Mouse (Mus musculus) frontal cortex, adult 2 months (tissue): ENCODE measurements around the gene Pax8. TPM values are rescaled to one million over a fixed set of nuclear protein-coding genes. Genes with fewer than 3 reads are reported as not detected.

ENCODE experiments used
- DNase-seq, 2 experiments: peaks; one replicate each; pipeline ENCODE4 v3.0.0; 2022; ENCODE audit warnings: low spot score in 1 of 2; ENCODE audit errors: extremely low spot score in 1 of 2
- polyA plus RNA-seq: library from polyadenylated mRNA; depleted of rRNA; stranded (reverse); fragments of >200 nt; gene quantifications from 2 replicates; pipeline ENCODE4 v1.2.3, GENCODE M21; 2012; rRNA removed

Gene Pax8
- not detected in 2 replicates for polyA plus RNA-seq

DNA sequence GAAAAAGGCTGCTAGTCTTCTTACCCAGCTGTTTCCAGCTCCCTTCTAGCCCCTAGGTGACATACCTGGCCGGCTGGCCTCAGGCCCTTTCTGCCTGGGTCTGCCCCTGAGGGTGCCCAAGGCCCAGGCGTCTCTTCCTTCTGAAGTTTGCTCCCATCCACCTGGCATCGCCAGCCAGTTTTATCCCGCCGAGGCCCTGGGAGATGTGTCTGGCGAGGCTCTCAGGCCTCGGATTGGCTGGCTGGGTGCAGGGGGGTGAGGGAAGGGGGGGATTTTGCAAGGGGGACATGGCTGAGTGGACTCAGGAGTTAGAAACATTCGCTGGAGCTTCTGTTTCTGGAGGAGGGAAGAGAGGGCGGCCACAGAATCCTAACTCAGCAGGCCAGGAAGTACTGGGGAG, at the start of gene Pax8:
Gene Pax8 (minus strand): TSS at position 180 of the 400 bp plus-strand sequence.
- DNase-seq, result no peak

- DNase-seq, result no peak
Observed at GRCm38 (mm10) chr2:24521430-24522226, 46.2 kb upstream of the Pax8 start.

DNA sequence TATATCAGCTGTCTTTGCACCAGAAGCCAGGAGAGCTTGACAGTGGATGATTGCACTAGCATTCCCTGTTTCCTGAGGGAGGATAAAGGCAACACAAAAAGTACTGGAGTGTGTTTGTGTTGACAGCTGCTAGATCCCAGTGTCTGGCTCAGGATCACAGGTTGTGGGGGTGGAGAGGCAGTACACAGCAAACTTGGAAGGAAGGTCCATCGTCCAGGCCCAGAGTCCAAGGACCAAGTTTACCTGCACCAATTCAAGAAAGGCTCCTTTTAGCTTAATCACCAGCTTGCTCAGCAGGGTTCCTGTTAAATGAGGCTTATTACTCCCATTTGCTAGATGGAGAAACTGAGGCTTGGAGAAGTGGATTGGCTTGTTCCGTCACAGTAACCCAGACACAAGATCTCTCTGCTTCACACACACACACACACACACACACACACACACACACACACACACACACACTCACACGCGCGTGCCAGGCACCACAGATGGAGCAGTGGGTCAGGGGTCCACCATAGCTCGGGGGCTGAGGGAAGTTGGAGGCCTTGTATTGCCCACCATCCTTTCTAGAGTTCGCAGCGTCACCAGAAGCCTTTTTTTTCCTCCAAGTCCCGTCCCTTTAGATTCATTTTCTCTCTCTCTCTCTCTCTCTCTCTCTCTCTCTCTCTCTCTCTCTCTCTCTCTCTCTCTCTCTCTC, 45.3 kb upstream of the Pax8 start:
- no peak for DNase-seq

DNA sequence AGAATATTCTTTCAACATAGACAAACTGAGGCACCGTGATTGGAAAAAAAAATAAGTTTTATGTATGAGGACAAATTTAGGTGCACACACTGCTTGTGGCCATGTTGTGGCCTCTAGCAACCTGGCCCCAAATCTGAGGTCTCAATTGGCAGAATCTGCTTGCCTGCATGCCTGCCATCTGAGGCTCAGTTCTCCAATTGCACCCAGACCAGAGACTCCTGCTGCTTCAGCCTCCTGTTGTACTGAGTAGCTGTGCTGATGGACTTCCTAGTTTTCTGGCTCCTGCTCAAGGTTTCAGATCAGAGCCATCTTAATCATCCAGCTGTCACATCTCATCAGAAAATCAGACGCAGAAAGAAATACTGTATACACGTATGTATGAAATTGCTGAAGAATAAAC, 41.5 kb upstream of the Pax8 start:
- DNase-seq, result no peak

GRCm38 (mm10) chr2:24507359-24507758, 32.0 kb upstream of the Pax8 start:
- DNase-seq, result no peak

- DNase-seq, result peak in 1 of 2 experiments; percentile 12
Observed at GRCm38 (mm10) chr2:24502963-24503471, 27.6 kb upstream of the Pax8 start.

- DNase-seq, result no peak
Observed at GRCm38 (mm10) chr2:24500921-24501320, 25.5 kb upstream of the Pax8 start.

DNA sequence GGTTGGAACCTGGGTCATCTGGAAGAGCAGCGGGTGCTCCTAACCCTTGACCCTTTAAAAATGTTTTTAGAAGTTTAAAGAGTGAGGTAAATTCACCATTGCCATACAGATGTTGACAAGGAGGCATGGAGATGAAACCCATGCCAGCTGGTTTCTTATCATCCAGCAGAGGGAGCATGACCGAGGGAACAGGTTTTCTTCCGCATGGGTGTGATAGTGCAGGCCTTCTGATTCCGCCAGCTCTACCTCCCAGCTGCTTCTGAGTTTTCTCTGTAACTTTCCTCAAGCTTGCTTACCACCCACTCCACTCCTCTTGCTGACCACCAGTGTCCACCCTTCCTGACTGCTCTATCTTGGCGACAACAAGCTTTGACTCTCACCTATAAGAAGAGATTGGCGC, 15.2 kb upstream of the Pax8 start:
- DNase-seq, result no peak

- DNase-seq, result no peak
Observed at GRCm38 (mm10) chr2:24488660-24489059, 13.3 kb upstream of the Pax8 start.

GRCm38 (mm10) chr2:24487056-24487825, 11.8 kb upstream of the Pax8 start:
- DNase-seq, result no peak

DNA sequence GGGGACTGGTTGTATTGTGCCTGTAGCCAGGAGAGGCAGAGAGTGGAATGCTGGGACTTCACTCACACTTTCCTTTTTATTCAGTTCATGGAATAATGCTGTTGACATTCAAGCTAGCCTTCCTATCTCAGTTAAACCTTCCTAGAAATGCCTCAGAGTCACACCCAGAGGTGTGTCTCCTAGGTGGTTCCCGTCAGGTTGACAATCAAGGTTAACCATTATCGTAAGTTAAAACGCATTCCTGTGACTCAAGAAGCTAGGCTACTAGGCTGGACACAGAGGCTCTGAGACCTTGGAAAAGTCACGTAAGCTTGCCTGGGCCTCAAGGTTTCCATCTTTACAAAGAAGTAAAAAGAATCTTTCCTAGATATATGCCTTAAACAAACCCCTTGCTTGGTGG, 10.0 kb upstream of the Pax8 start:
- DNase-seq, result no peak

DNA sequence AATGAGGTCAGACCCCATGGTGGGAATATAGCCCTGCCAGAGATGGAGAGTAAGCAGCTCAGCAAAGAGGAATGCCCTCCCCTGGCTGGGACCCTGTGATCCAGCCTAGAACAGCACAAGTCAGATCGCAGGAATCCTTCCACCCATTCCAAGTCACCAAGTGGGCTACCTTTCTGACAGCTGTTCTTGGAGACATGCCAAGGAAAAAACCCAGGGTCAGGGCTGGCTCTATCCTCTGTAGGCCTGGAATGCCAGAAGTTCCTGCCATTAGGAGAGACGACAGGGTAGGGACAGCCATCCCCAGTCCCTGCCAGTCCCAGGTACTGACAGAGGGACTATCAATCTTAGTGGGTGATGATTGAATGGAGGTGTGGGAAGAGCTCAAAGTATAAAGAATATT, 4.5 kb upstream of the Pax8 start:
- no peak for DNase-seq

- DNase-seq, result no peak
Observed at GRCm38 (mm10) chr2:24479151-24479550, 3.8 kb upstream of the Pax8 start.

DNA sequence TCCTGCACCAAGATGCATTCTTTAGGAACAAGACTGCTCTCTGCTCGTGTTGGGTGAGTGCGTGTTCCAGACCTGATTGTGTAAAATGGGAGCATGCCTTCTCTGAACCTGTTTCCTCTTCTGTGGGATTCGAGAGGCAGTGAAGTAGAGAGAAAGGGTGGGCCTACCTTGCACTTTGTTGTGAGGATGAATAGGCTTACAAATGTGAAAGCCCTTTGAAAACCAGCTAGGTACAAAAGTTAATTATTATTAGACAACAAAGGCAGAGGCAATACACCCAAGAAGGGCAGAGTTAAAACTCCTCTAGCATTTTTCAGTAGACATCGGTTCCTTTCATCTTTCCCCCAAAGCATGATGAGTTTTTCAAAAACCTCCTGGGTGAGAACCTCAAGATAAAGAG, 3.2 kb upstream of the Pax8 start:
- no peak for DNase-seq

DNA sequence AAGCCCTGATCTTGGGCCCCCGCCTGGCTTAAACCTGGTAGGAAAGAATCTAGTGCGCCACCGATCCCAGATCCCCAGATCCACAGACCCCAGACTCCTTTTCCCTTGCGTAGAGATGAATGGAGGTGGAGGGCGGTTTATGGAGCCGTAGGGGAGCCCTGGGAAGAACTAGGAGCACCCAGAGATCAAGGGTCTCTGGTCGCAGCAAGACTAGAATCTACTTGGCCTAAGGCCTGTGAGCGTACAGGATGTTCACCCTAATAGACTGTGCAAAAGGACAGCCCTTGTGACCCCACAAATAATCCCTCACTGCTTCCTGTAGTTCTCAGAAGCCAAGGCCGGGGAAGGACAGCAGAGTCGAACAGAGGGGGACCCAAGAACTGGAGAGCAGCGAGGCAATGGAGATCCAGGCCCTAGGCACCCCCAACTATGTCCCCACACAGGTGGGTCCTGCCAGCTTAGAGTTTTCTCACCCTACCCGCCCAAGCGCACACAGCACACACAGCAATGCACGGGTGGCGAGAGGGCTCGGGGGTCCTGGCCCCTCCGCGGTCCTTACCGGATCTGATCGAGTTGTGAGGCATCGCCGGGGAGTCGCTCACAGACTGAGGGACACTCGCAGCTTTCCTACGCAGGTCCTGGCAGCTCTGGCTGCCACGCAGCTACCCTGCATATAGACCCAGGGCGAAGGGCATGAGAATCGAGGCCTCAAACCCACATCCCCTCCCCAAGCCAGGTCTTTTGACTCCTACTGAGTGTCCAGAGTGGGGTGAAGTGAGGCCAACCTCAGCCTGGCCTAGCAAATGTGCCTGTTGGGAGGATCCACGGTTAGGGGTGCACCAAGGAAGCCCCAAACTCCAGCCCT, 653 bp downstream of the Pax8 start:
- DNase-seq, result no peak

DNA sequence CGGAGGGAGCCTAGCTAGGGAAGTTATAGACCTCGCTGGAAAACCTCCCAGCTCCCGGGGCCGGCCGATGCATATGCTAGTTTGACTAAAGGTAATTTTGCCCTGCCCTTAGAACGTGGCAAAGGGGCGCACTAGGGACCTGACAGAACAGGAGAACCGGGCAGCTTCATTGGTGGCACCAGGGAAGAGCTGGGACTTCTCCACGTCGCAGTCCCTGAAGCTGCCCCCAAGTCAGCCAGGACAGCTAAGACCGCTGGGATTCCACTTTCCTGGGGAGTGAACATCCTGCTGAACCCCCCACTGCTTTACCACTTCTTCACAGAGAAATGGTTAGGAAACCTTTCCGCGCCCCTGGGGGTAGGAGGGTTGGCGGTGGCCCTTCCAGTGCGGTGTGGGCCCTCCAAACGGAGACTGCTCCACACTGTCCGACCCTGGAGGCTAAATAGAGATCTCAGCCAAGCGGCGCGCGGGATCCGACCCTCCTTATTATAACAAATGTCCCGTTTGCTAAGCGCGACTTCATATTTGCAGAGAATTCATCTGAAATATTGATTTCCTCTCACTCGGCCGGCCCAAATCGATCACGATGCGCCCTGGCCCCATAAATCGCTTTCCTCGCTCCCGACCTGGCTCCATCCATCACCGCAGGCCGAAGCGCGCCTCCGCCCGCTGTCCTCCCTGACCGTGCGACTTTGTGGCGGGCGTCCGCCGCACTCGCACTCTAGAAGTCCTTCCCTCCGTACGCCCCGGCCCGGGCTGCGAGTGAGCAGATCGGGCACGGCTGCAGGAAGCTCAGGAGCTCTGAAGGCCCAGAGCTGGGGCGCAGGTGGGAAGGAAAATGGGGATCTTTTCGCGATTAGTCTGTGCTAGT, 1.5 kb downstream of the Pax8 start:
- no peak for DNase-seq

DNA sequence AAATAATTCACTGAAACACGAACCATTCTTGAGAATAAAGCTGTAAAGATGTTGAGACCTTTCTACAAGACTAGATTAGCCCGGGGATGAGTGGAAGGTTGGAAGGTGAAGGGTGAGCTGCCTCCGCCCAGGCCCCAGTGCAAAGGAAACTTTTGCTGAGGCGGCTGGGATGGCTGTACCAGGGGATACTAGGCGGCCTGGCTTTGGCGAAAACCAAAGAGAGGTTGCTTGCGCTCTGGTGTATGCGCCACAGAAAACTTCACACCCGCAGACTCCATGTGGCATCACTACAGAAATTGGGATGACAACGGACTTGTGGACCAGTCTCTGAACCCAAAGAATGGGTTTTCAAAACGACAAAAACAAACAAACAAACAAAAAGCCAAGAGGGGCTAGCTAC, 2.7 kb downstream of the Pax8 start:
- no peak for DNase-seq

DNA sequence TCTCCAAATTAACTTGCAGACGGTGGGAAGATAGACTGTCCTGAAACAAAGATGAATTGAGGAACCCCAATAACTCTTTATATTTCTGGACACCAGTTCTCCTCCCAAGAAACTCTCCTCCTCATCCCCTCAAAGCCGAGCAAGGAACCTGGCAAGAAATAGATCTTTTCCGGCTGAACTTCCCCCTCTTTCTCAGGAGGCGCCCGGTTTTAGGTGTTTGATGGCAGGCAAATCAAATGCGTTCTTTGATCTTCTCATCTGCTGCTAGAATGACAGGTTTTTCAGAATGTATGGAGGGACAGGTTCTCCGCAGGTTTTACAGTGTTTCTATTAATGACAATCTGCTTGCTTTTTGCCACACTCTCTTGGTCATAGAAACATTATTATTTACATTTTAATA, 3.3 kb downstream of the Pax8 start:
- no peak for DNase-seq

- DNase-seq, result no peak
Observed at GRCm38 (mm10) chr2:24469102-24469501, 6.3 kb downstream of the Pax8 start.
